Mouse (Mus musculus): ENCODE measurements around the gene Hnrnpc.
"Not testable (repeated sequence)": the region's sequence is repeated elsewhere in the genome, so short reads cannot be mapped to it uniquely, and the experiment has no call there.

Gene Hnrnpc

DNA sequence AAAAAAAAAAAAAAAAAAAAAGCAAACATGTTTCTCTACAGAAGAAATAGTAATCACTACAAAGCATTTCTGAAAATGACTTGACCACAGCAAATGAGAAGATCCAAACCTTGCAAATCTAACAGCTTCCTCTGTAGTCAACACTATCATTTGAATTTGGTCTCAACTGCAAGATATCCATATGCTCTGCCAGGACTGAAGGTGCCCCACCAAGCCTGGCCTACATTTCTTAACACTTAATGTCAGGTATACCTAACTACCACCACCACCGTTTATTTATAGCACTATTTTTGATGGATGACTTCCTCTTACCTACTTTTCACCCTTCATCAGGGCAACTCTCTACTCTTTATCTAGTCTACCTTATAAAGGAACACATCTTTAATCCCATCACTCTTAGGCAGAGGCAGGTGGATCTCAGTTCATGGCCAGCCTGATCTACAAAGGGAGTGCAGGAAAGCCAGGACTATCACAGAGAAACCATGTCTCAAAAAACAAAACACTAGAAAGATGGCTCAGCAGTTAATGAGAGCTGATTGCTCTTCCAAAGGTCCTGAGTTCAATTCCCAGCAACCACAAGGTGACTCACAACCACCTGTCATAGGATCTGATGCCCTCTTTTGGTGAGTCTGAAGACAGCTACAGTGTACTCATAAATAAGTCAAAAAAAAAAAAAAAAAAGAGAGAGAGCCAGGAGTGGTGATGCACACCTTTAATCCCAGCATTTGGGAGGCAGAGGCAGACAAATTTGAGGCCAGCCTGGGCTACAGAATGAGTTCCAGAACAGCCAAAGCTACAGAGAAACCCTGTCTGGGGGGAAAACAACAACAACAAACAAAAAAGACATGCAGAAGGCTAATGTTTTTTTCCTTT, 2.3 kb downstream of the Hnrnpc start:
- no peak for DNase-seq

GRCm38 (mm10) chr14:52100170-52100960, 3.5 kb downstream of the Hnrnpc start:
- no peak for DNase-seq

DNA sequence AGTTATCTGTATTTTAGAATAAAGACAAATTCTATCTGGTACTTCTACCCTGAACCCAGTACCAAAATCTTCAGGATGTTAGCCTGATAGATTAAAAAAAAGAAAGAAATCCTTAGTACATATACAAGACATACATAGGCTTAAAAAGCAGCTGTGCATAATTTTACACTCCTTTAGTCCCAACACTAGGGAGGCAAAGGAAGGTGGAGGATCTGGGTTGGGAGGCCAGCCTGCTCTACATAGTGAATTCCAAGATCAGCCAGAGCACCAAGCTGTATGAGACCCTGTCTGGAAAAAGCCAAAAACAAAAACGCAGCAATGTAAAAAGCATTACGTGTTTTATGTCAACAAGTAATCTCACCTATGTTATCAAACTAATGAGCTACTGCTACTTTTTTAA, 4.3 kb downstream of the Hnrnpc start:
- no peak for DNase-seq

GRCm38 (mm10) chr14:52098387-52098786, 5.4 kb downstream of the Hnrnpc start:
- not testable (repeated sequence) for DNase-seq

GRCm38 (mm10) chr14:52097191-52097590, 6.6 kb downstream of the Hnrnpc start:
- not testable (repeated sequence) for DNase-seq

DNA sequence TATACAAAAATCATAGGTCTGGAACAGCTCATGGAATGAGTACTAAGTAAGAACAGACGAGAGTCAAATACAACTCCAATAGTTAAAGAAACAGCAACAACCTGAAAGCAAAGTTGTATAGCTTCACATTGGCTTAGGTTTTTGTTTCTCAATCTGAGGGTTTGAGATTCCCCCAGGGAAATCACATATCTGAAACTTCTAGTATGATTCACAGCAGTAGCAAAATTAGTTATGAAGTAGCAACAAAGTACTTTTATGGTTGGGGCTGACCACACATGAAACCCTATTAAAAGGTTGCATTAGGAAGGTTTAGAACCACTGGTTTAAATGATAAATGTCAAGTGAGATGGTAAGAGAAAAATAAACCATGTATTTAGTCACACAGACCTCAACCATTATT, 9.3 kb downstream of the Hnrnpc start:
- no peak for DNase-seq

DNA sequence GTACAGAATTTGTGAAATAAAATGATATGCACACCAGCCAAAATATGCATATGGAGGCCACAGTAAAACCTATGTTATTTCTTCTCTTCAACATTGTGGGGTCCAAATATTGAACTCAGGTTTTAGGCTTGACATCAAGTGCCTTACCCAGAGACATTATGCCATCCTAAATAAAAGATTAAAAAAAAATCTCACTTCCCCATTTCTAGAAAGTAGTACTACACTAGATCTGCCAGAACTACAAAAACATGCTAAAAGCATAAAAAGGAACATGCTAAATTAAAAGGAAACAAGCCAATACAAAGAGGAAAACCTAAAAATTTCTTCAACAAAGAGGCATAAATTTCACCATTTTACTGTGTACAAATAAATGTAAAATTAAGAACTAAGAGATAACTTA, 20.7 kb downstream of the Hnrnpc start:
- DNase-seq: no peak

- DNase-seq: no peak
Measured at GRCm38 (mm10) chr14:52071599-52072137, 32.2 kb downstream of the Hnrnpc start.

DNA sequence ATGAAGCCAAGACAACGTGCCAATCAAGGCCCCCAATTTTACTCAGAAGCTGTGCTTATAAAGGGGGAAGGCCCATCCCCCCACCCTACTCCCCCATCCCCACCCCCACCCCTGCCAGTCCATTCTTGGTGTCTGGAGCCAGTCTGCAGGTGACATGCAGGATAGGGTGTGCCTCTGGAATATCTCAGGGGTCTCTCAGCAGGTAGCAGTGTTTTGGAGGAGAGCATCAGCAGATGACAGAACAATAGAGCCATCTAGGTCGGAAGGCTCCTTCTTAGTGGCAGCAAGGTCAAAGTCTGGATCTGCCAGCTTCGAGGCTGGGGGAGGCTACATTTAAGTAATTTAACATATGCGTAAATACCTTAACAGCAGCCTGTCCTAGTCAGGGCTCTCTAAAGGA, 37.7 kb downstream of the Hnrnpc start:
- no peak for DNase-seq

GRCm38 (mm10) chr14:52061798-52062197, 42.0 kb downstream of the Hnrnpc start:
- DNase-seq: no peak

- DNase-seq: no peak
Measured at GRCm38 (mm10) chr14:52060800-52061199, 43.0 kb downstream of the Hnrnpc start.

- no peak for DNase-seq
Measured at GRCm38 (mm10) chr14:52059982-52060381, 43.8 kb downstream of the Hnrnpc start.

DNA sequence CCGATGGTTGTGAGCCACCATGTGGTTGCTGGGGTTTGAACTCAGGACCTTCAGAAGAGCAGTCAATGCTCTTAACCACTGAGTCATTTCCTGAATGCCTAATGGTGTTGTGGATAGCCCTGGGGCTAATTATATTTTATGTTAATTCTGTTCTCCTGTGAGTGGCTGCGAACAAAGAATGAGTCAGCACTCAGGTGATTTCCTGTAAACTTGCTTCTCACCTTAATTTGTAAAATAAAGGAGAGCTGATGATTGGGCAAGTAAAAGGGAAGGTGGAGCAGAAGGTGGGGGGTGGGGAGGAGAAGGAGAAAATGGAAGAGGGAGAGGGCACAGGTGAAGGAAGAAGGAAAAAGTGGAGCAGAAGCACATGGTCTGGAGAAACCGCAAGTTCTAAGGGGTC, 51.1 kb downstream of the Hnrnpc start:
- DNase-seq: not testable (repeated sequence)

DNA sequence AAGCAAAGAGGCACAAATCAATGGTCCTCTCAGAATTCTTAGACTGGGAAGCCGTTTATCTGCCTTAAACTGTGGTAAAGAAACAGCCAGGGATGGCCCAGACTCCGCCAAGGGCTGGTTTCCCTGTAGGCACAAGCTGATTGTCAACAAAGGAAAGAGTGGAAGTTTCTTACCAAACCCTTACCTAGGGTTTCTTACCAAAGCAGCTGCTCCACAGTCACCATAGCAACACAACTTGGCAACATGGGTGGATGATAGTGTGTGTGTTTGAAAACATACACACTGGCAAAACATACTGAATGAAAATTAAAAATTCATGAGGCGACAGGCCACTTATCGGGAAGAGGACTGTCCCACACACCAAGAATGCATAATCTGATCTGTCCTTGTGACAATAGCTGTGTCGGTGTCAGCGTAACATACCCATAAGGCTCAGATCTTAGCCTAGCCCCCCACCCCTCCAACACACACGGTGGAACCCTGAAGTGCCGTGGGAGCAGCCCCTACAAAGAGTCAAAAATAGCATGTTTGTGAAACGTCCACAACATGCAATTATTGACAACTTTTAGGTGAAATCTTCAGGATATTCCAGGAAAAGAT, 57.8 kb downstream of the Hnrnpc start:
- DNase-seq: no peak

DNA sequence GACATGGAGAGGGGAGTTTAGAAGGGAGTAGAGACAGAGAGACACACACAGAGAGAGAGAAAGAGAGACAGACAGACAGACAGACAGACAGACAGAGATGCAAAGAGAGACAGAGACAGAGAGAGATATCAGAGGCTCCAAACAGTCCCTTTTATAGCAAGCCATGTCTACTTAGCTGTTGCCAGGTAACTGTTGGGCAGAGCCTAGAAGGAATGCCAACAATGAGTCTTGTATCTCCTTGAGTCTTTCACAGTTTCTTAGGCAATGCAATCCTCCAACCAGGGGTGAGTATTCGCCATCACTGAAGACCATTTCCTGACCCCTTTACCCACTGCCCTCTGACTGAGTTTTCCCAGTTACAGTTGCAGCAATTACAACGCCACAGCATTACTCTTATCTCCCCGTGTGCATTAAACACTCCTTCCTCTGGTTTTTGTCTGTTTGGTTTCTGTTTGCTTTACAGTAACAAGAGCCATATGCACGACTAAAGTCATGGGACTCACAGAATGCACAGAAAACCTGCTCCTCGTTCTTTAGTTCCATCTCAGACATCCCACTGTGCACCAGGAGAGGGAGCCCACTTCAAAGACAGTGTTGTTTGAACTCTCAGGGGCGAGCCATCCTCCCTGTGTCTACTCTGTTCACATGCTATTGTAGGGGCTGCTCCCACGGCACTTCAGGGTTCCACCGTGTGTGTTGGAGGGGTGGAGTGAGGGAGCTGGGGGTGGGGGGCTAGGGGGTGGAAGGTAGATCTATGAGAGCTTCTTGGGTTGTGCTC, 58.7 kb downstream of the Hnrnpc start:
- DNase-seq: peak in 1 of 2 experiments; percentile 35

DNA sequence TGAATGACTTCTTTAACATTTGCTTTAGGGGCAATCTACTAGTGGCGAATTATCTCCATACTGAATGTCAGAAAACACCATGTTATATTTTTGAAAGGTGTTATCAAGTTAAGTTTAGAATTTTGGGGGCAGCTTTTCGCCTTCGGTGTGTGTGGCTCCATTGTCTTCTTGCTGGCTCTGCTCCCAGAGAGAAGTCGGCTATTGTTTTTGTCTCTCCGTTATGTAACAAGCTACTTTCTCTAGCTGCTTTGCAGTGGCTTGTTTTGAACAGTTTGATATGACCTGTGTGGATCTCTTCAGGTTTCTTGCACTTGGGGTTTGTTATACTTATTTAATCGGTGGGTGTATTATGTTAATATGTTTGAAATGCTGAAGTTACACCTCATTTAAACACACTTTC, 60.4 kb downstream of the Hnrnpc start:
- no peak for DNase-seq

DNA sequence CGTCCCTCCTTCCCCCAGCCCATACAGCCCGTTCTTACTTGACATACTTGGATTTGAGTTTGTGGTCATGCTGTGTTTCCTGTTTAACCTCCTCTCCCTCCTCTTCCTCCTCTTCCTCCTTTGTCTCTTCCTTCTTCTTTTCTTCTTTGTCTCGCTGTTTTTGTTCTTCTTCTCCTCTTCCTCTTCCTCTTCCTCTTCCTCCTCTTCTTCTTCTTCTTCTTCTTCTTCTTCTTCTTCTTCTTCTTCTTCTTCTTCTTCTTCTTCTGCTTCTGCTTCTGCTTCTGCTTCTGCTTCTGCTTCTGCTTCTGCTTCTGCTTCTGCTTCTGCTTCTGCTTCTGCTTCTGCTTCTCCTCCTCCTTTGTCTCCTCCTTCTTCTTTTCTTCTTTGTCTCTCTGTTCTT, 61.5 kb downstream of the Hnrnpc start, which contains the start of gene Olfr221:
Gene Olfr221 (minus strand): TSS at position 101 of the 400 bp plus-strand sequence.
- DNase-seq: not testable (repeated sequence)

DNA sequence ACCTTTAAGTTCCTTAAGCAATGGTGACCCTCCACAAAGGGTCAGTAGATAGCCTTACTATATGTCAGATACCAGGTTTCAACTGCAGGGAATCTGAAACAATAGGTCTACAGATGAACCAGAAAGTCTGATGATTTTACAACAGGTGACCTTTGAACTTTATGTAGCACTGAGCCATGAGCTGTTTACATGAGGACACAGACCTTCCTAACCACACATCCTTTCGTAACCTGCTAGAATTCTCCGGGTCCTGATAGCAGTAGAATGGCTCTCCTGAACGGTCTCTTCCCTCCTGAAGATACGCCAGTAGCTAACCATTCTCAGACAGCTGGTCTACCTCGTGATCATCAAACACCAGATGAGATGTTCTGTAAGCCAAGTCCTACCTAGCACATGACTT, 64.5 kb downstream of the Hnrnpc start:
- no peak for DNase-seq

- no peak for DNase-seq
Measured at GRCm38 (mm10) chr14:52035926-52036325, 67.9 kb downstream of the Hnrnpc start.

- no peak for DNase-seq
Measured at GRCm38 (mm10) chr14:52026342-52026741, 77.5 kb downstream of the Hnrnpc start.

GRCm38 (mm10) chr14:52024133-52024532, 79.7 kb downstream of the Hnrnpc start:
- DNase-seq: no peak
